Mouse (Mus musculus) retina, adult 2 months (tissue): ENCODE data around the gene H2-M11.

Experiments
- DNase-seq: peaks from one replicate; pipeline ENCODE4 v3.0.0-alpha.2; 2012; ENCODE audit warnings: low read depth, low spot score

H2-M11 gene

GRCm38 (mm10) chr17:36546775-36547174, at the start of gene H2-M11:
Gene H2-M11 (plus strand): TSS chr17:36547075.
- DNase-seq, result no peak

GRCm38 (mm10) chr17:36500435-36500834, 46.4 kb upstream of the H2-M11 start:
- no peak for DNase-seq

- no peak for DNase-seq
These were observed 43.0 kb upstream of the H2-M11 start for GRCm38 (mm10) chr17:36503910-36504309.
